Mouse (Mus musculus) CD4-positive, CD25-positive, alpha-beta regulatory T cell, adult 2 months (primary cell): ENCODE results near the gene Ttll5.

ENCODE experiments used
- DNase-seq: peaks from one replicate; pipeline ENCODE4 v3.0.0-alpha.2; 2012; ENCODE audit warnings: low read depth, low spot score

The Ttll5 gene

DNA sequence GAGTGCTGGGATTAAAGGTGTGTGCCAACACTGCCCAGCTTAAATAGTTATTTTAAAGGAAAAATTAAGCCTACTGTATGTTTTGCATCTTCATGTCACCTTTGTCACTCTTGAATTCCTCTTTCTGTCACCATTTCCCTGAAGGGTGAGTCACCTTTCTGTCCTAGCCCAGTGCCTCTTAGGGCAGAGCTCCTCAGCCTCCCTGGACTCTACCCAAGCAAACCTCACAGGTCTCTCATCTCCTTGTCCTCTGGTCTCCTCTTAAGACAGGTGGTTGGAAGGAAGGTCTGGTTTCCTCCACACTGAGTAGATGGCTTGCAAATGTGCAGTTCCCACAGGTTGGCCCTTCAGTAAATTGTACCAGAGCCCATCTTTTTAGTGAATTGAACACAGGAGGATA is 143.4 kb downstream of the Ttll5 start:
- DNase-seq: no peak

- no peak for DNase-seq
Measured at GRCm38 (mm10) chr12:85968409-85968808, 143.9 kb downstream of the Ttll5 start.

DNA sequence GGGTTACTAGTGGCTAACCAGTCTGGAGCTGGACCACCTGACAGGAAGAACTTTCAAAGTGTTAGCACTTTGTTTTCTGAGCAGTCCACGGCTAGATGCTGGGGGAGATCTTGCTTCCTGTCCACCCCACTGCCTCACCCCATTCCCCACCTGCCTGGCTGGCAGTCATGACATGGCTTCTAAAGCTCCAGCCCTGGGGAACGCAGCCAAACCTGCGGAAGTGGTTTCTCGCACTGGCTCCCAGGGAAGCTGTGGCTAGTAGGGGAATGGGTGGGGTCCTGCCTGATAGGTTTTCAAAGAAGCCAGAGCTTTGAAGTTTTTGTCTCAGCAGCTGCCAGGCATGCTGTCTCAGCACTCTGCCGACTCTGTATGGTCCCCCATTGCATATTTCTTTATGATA is 145.1 kb downstream of the Ttll5 start:
- DNase-seq: peak; percentile 74

- no peak for DNase-seq
Measured at GRCm38 (mm10) chr12:85970191-85970590, 145.7 kb downstream of the Ttll5 start.

DNA sequence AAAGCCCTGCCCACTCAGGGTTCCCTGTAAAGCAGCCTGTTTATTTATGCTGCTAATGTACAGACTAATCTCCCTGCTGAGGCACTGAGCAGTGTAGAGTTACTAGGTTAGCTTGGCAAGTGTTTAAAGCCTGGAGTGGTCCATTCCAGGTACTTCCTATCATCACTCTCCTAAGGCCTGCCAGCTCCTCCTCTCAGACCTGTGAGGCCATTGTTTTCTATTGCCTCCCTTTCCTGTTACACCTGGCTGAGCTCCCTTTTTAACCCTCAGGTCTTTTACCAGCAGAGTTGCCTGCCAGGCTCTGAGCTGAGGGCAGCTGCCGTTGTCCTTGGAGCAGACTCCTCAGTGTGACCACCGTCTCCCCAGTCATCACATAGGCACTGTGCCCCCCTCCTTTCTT is 146.3 kb downstream of the Ttll5 start:
- DNase-seq: no peak

- DNase-seq: no peak
Measured at GRCm38 (mm10) chr12:85971655-85972054, 147.2 kb downstream of the Ttll5 start.

DNA sequence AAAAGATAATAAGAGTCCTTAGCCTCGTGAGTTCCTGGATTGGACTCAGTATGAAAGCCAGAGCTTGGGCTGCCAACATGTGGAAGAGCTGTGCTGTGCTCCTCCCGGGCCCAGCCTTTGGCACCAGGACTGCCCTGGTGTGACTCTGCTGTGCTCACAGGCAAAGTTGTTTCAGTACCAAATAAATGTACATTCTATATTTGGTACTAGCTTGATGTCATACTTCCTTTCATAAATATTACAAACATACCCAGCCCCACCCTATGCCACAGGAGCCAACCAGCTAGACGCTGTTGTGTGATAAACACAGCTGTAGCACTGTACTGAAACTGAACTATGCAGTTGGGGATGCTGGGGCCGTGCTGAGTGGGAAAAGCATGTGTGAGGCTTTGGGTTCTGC is 149.1 kb downstream of the Ttll5 start:
- DNase-seq: peak; percentile 63

DNA sequence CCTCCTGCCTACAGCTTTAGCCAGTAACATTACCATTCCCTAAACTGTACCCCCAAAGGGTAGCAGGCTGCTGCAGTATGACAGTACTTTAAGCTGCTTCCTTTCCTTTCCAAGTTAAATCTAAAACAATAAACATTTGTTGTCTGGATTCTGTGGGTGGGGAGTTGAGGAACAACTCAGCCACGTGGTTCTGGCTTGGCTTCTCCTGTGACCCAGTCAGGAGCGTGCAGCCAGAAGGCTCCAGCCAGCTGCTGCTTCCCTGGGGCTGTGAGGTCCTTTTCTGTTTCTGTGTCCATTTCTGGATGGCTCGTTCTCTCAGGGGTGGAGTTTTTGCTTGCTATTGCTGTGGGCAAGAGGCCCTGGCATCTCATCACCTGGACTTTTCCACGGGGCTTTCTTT is 149.6 kb downstream of the Ttll5 start:
- no peak for DNase-seq

GRCm38 (mm10) chr12:85979996-85980395 is 155.5 kb downstream of the Ttll5 start:
- no peak for DNase-seq

- no peak for DNase-seq
Measured at GRCm38 (mm10) chr12:85985524-85985923, 161.1 kb downstream of the Ttll5 start.

DNA sequence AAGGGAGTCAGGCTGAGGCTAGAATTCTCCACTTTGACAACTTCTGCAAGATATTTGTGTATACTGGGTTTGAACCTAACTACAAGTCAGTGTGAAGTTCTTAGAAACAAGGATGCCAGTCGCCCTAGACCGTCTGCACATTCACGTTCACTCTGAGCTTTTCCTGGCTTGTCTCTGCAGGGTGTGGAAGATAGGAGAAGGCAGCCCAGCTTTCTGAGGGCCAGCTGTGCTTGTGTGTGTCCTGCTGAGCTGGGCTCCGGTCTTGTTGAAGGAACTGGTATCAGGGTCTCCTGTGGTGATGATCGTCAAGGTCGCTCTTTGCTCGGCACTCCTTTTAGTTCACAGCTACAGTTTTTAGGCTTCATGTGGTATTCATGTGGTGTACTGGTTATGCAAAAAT is 161.6 kb downstream of the Ttll5 start:
- DNase-seq: no peak

- no peak for DNase-seq
Measured at GRCm38 (mm10) chr12:85986540-85987443, 162.3 kb downstream of the Ttll5 start.

- DNase-seq: no peak
Measured at GRCm38 (mm10) chr12:85987444-85987889, 163.0 kb downstream of the Ttll5 start.

GRCm38 (mm10) chr12:85988121-85988520 is 163.7 kb downstream of the Ttll5 start:
- DNase-seq: no peak

- DNase-seq: no peak
Measured at GRCm38 (mm10) chr12:85988818-85989377, 164.4 kb downstream of the Ttll5 start.

DNA sequence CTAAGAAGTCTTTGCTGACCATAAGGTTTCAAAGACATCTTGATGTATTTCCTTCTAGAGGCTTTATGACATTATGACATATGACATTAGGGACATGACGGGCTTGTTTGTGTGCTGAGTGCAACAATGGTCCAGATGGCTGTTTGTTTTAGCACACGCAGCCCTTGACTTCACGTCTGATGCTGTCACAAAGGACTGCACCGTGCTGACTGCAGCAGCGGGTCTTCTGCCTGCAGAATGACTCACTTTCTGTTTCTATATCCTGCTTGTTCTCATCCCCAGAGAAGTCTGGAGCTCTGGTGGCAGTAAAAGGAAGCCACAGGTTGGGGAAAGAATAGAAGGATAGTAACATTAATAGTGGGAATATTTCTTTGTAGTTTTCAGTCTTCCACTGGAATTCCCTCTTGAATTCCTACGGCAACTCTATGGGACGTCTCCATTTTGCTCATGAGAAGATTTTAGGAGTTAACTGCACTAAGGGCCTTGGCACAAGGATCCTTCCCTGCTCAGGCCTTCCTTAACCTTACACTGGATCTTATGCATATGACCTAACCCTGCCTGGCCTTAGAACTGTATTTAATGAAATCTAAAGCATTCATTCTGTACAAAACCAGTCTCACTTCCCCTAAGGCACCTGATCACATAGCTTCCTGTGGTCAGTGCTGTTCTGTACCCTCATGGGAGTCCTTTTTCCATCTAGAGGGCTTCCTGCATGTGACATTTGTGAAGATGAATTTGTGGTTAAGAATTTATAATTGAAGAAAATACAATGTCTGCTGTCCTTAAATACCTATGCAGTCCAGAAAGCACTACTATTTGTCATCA is 167.8 kb downstream of the Ttll5 start:
- peak; percentile 15 for DNase-seq

- DNase-seq: no peak
Measured at GRCm38 (mm10) chr12:85992838-85993234, 168.4 kb downstream of the Ttll5 start.

- no peak for DNase-seq
Measured at GRCm38 (mm10) chr12:85993790-85994360, 169.4 kb downstream of the Ttll5 start.

DNA sequence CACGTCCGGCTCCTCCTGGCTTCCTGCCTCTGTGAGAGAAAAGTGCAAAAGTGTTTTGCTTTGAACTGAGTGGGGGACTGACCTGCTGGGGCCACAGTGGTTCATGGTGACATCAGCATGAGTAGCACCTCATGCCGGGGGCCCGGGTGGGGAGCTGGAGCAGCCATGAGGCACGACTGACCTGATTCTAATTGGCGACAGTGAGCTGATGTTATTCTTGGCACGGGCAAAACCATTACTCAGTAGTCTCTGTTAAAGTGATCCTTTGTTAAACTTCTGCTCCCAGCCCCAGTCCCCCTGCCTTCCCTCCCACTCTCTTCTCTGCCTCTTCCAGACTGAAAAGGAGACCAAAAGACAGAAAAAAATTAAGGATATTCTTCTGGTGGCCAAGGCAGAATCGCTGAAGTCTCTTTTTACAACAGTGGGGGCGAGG is 176.2 kb downstream of the Ttll5 start:
- DNase-seq: no peak

- DNase-seq: no peak
Measured at GRCm38 (mm10) chr12:86001120-86001655, 176.7 kb downstream of the Ttll5 start.

DNA sequence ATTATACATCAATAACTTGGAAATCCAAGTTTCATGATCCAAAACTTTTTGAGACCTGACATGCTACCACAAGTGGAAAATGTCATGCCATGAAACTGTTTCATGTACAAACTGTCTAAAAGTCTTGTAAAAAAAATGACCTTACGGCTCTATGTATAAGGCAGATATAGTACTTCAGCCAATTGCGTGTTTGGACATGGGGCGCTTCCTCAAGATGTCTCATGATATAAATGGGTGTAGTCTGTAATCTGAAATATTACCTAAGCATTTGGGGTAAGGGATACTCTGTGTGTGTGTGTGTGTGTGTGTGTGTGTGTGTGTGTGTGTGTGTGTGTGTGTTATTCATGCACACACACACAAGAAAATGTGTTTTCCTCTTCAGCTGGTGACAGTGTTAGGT is 180.2 kb downstream of the Ttll5 start:
- DNase-seq: no peak

DNA sequence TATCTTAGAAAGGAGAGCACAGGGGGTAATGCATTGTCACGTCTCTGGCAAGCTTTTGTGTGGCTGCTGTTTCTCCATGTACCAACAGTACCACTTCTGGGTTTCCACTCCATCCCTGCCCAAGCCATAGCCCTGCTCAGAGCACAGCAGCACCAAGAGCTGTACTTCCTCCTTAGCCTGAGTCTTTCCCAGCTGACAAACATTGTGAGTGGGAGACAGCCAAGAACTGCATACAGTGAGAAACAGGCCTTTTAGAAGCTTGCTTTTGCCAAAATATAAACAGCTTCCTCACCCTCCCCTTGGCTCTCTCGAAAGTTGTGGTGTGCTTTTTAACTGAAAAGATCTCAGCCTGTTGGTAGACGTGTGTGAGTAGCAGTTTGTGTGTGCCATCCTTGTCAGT is 182.9 kb downstream of the Ttll5 start:
- no peak for DNase-seq
